Mouse (Mus musculus): Measurements from ENCODE around the gene Bbox1. TPM values are rescaled to one million over a fixed set of nuclear protein-coding genes. Genes with fewer than 3 reads are reported as not detected.

The Bbox1 gene
- polyA plus RNA-seq, 1 experiment from 2014 or later: 0.92 TPM

GRCm38 (mm10) chr2:110294927-110295326, 19.4 kb downstream of the Bbox1 start:
- no peak overlapping the region for H3K27ac ChIP-seq (replicated peaks; ENCODE audit: low read depth, low read length)
- no peaks in the 10 kb centered on the region for H3K4me1 ChIP-seq (ENCODE audit: control insufficient read depth, insufficient read depth, low read length)
- no peak for DNase-seq (ENCODE audit: low spot score)
- no peaks in the 10 kb centered on the region for H3K27me3 ChIP-seq (replicated peaks; ENCODE audit: control insufficient read depth, insufficient read depth, low read length)
- no peak overlapping the region for H3K9ac ChIP-seq (ENCODE audit: low read depth, low read length)
- H3K4me3 ChIP-seq (ENCODE audit: low read depth, low read length): no peak overlapping the region
- H3K4me2 ChIP-seq (ENCODE audit: low read depth, low read length): no peak overlapping the region
- H3K36me3 ChIP-seq (ENCODE audit: control insufficient read depth, insufficient read depth, low read length): no peaks in the 10 kb centered on the region
- 64% methylated on average over 3 of the region's 3 CpGs for WGBS
- ATAC-seq (ENCODE audit: low read depth): no peak
- no peaks in the 10 kb centered on the region for H3K9me3 ChIP-seq (ENCODE audit: control insufficient read depth, low read length)

GRCm38 (mm10) chr2:110287959-110288358, 26.4 kb downstream of the Bbox1 start:
- H3K4me2 ChIP-seq (ENCODE audit: low read depth, low read length): no peak overlapping the region
- H3K4me3 ChIP-seq (ENCODE audit: low read depth, low read length): no peak overlapping the region
- 58% methylated on average over 1 of the region's 1 CpGs for WGBS
- no peak for ATAC-seq (ENCODE audit: low read depth)
- no peak for DNase-seq (ENCODE audit: low spot score)
- H3K9me3 ChIP-seq (ENCODE audit: control insufficient read depth, low read length): no peaks in the 10 kb centered on the region
- H3K4me1 ChIP-seq (ENCODE audit: control insufficient read depth, insufficient read depth, low read length): peaks cover 4% of the 10 kb centered on the region
- no peak overlapping the region for H3K27ac ChIP-seq (replicated peaks; ENCODE audit: low read depth, low read length)
- H3K36me3 ChIP-seq (ENCODE audit: control insufficient read depth, insufficient read depth, low read length): no peaks in the 10 kb centered on the region
- H3K9ac ChIP-seq (ENCODE audit: low read depth, low read length): no peak overlapping the region
- no peaks in the 10 kb centered on the region for H3K27me3 ChIP-seq (replicated peaks; ENCODE audit: control insufficient read depth, insufficient read depth, low read length)

- no peak overlapping the region; the same call in none of the 2 replicates for H3K27ac ChIP-seq (replicated peaks; ENCODE audit: low read depth, low read length)
- H3K4me3 ChIP-seq (ENCODE audit: low read depth, low read length): no peak overlapping the region
- H3K4me1 ChIP-seq (ENCODE audit: control insufficient read depth, insufficient read depth, low read length): peaks cover 4% of the 10 kb centered on the region
- no peaks in the 10 kb centered on the region for H3K36me3 ChIP-seq (ENCODE audit: control insufficient read depth, insufficient read depth, low read length)
- ATAC-seq (ENCODE audit: low read depth): peak; percentile 74; the same call in 1 of the 2 replicates
- no peak overlapping the region for H3K9ac ChIP-seq (ENCODE audit: low read depth, low read length)
- no peak overlapping the region for H3K4me2 ChIP-seq (ENCODE audit: low read depth, low read length)
- no peaks in the 10 kb centered on the region for H3K9me3 ChIP-seq (ENCODE audit: control insufficient read depth, low read length)
- no peaks in the 10 kb centered on the region for H3K27me3 ChIP-seq (replicated peaks; ENCODE audit: control insufficient read depth, insufficient read depth, low read length)
- DNase-seq (ENCODE audit: low spot score): no peak
- 52% methylated on average over 3 of the region's 3 CpGs for WGBS
Observed at GRCm38 (mm10) chr2:110285829-110286504, 28.4 kb downstream of the Bbox1 start.

GRCm38 (mm10) chr2:110275424-110275823, 38.9 kb downstream of the Bbox1 start:
- Histone ChIP-seq H3K36me3 (ENCODE audit: control insufficient read depth, insufficient read depth, low read length) (no peaks in the 10 kb centered on the region), H3K27ac (replicated peaks; ENCODE audit: low read depth, low read length) (peak overlapping the region; percentile 58; the same call in 1 of the 2 replicates), H3K4me1 (ENCODE audit: control insufficient read depth, insufficient read depth, low read length) (peaks cover 10% of the 10 kb centered on the region; the same call in 1 of the 2 replicates), H3K9me3 (ENCODE audit: control insufficient read depth, low read length) (no peaks in the 10 kb centered on the region), H3K27me3 (replicated peaks; ENCODE audit: control insufficient read depth, insufficient read depth, low read length) (no peaks in the 10 kb centered on the region), H3K9ac (ENCODE audit: low read depth, low read length) (no peak overlapping the region), H3K4me3 (ENCODE audit: low read depth, low read length) (no peak overlapping the region), H3K4me2 (ENCODE audit: low read depth, low read length) (no peak overlapping the region)
- 61% methylated on average over 2 of the region's 2 CpGs for WGBS
- ATAC-seq (ENCODE audit: low read depth): 0 out of 2 replicates have a peak, but pooled peaks have one; percentile 55
- DNase-seq (ENCODE audit: low spot score): peak; percentile 92

- Histone ChIP-seq H3K9me3 (ENCODE audit: control insufficient read depth, low read length) (no peaks in the 10 kb centered on the region), H3K9ac (ENCODE audit: low read depth, low read length) (no peak overlapping the region), H3K36me3 (ENCODE audit: control insufficient read depth, insufficient read depth, low read length) (no peaks in the 10 kb centered on the region), H3K4me1 (ENCODE audit: control insufficient read depth, insufficient read depth, low read length) (peaks cover 10% of the 10 kb centered on the region; the same call in 1 of the 2 replicates), H3K4me3 (ENCODE audit: low read depth, low read length) (no peak overlapping the region), H3K4me2 (ENCODE audit: low read depth, low read length) (no peak overlapping the region), H3K27me3 (replicated peaks; ENCODE audit: control insufficient read depth, insufficient read depth, low read length) (no peaks in the 10 kb centered on the region), H3K27ac (replicated peaks; ENCODE audit: low read depth, low read length) (peak overlapping the region; percentile 58; the same call in 1 of the 2 replicates)
- peak; percentile 57; the same call in 1 of the 2 replicates for ATAC-seq (ENCODE audit: low read depth)
- peak; percentile 85 for DNase-seq (ENCODE audit: low spot score)
- 51% methylated on average over 2 of the region's 2 CpGs for WGBS
Observed at GRCm38 (mm10) chr2:110274160-110274559, 40.2 kb downstream of the Bbox1 start.

GRCm38 (mm10) chr2:110269281-110269680, 45.1 kb downstream of the Bbox1 start:
- WGBS: 64% methylated on average over 3 of the region's 3 CpGs
- ATAC-seq (ENCODE audit: low read depth) (no peak), DNase-seq (ENCODE audit: low spot score) (peak; percentile 45)
- no peak overlapping the region for H3K4me3 ChIP-seq (ENCODE audit: low read depth, low read length)
- H3K4me2 ChIP-seq (ENCODE audit: low read depth, low read length): no peak overlapping the region
- H3K36me3 ChIP-seq (ENCODE audit: control insufficient read depth, insufficient read depth, low read length): no peaks in the 10 kb centered on the region
- H3K9me3 ChIP-seq (ENCODE audit: control insufficient read depth, low read length): no peaks in the 10 kb centered on the region
- no peak overlapping the region for H3K9ac ChIP-seq (ENCODE audit: low read depth, low read length)
- 0 out of 2 replicates have a peak, but pooled peaks cover 2% of the 10 kb centered on the region for H3K4me1 ChIP-seq (ENCODE audit: control insufficient read depth, insufficient read depth, low read length)
- H3K27ac ChIP-seq (replicated peaks; ENCODE audit: low read depth, low read length): no peak overlapping the region
- no peaks in the 10 kb centered on the region for H3K27me3 ChIP-seq (replicated peaks; ENCODE audit: control insufficient read depth, insufficient read depth, low read length)

GRCm38 (mm10) chr2:110232252-110232651, 82.1 kb downstream of the Bbox1 start:
- Histone ChIP-seq H3K9me3 (ENCODE audit: control insufficient read depth, low read length) (no peaks in the 10 kb centered on the region), H3K27me3 (replicated peaks; ENCODE audit: control insufficient read depth, insufficient read depth, low read length) (no peaks in the 10 kb centered on the region), H3K27ac (replicated peaks; ENCODE audit: low read depth, low read length) (no peak overlapping the region), H3K9ac (ENCODE audit: low read depth, low read length) (no peak overlapping the region), H3K36me3 (ENCODE audit: control insufficient read depth, insufficient read depth, low read length) (no peaks in the 10 kb centered on the region), H3K4me1 (ENCODE audit: control insufficient read depth, insufficient read depth, low read length) (0 out of 2 replicates have a peak, but pooled peaks cover 4% of the 10 kb centered on the region), H3K4me2 (ENCODE audit: low read depth, low read length) (no peak overlapping the region), H3K4me3 (ENCODE audit: low read depth, low read length) (no peak overlapping the region)
- no peak for ATAC-seq (ENCODE audit: low read depth)
- no peak for DNase-seq (ENCODE audit: low spot score)
- 77% methylated on average over 9 of the region's 9 CpGs for WGBS

GRCm38 (mm10) chr2:110230753-110231152, 83.6 kb downstream of the Bbox1 start:
- peak; percentile 44; the same call in 1 of the 2 replicates for ATAC-seq (ENCODE audit: low read depth)
- H3K4me3 ChIP-seq (ENCODE audit: low read depth, low read length): no peak overlapping the region
- 0 out of 2 replicates have a peak, but pooled peaks cover 4% of the 10 kb centered on the region for H3K4me1 ChIP-seq (ENCODE audit: control insufficient read depth, insufficient read depth, low read length)
- no peak overlapping the region for H3K4me2 ChIP-seq (ENCODE audit: low read depth, low read length)
- H3K27me3 ChIP-seq (replicated peaks; ENCODE audit: control insufficient read depth, insufficient read depth, low read length): no peaks in the 10 kb centered on the region
- no peak overlapping the region for H3K9ac ChIP-seq (ENCODE audit: low read depth, low read length)
- no peaks in the 10 kb centered on the region for H3K9me3 ChIP-seq (ENCODE audit: control insufficient read depth, low read length)
- WGBS: 63% methylated on average over 4 of the region's 4 CpGs
- H3K36me3 ChIP-seq (ENCODE audit: control insufficient read depth, insufficient read depth, low read length): no peaks in the 10 kb centered on the region
- no peak for DNase-seq (ENCODE audit: low spot score)
- H3K27ac ChIP-seq (replicated peaks; ENCODE audit: low read depth, low read length): no peak overlapping the region
